In genomic region chr10:68119285-68119684, GRCm38 (mm10) we compare ENCODE assay signal across 10 mouse cellular contexts.
DNase-seq lines count a peak whose midpoint lies in the region; ATAC-seq lines count a peak whose summit lies in the region.
"Had no signal": no experiment of that assay in that cellular context is flagged by ENCODE, and none has a peak within 500 bp of the region (broad histone marks: within the 10 kb centered on the region; RNA-seq: fewer than 3 reads in every experiment).

No protein-coding gene starts in this region.

- no peaks in the 10 kb centered on the region for H3K4me1 ChIP-seq in neural tube, embryonic 15.5 days
- H3K4me1 ChIP-seq: limb, embryonic 10.5 days had no signal

- no peak overlapping the region for H3K4me2 ChIP-seq in neural tube, embryonic 15.5 days

- WGBS in neural tube, embryonic 15.5 days: 88% methylated on average over 6 of the region's 6 CpGs

- H3K9ac ChIP-seq in neural tube, embryonic 15.5 days (replicated peaks): no peak overlapping the region

- peak; percentile 68 for ATAC-seq in megakaryocyte, adult 5-6 weeks (ENCODE audit: poor library complexity, severe bottlenecking)
- ATAC-seq in neural tube, embryonic 15.5 days (ENCODE audit: low FRiP score): no peak
- ATAC-seq: forebrain, embryonic 16.5 days had no signal

- peak; percentile 29 for DNase-seq in adrenal gland, postnatal 14 days
- DNase-seq in adrenal gland, adult 18-20 months (ENCODE audit: low spot score in 2 of 2): no peak
- DNase-seq in testis, postnatal 10 days (ENCODE audit: low spot score): peak; percentile 59
- no peak for DNase-seq in testis, postnatal 14 days (ENCODE audit: low spot score)
- DNase-seq in thymus, postnatal 4 days: peak; percentile 45
- DNase-seq in cerebellum, adult 11-12 months: no peak

- no peak overlapping the region for H3K4me3 ChIP-seq in neural tube, embryonic 15.5 days (replicated peaks)
- H3K4me3 ChIP-seq: limb, embryonic 10.5 days had no signal

- no peaks in the 10 kb centered on the region for H3K9me3 ChIP-seq in neural tube, embryonic 15.5 days (replicated peaks)
- H3K9me3 ChIP-seq: limb, embryonic 10.5 days had no signal

- no peak overlapping the region for H3K27ac ChIP-seq in neural tube, embryonic 15.5 days (replicated peaks)
- H3K27ac ChIP-seq: limb, embryonic 10.5 days had no signal

- H3K36me3 ChIP-seq in neural tube, embryonic 15.5 days: no peaks in the 10 kb centered on the region

- no peaks in the 10 kb centered on the region for H3K27me3 ChIP-seq in neural tube, embryonic 15.5 days (replicated peaks)

Comparison
In these comparisons a context has a peak if more than half of its experiments do, and no peak if none do; other contexts are left out.
1. DNase-seq: peak in adrenal gland, postnatal 14 days (single experiment), testis, postnatal 10 days (single experiment) and thymus, postnatal 4 days (single experiment); none in adrenal gland, adult 18-20 months (0 of 2), testis, postnatal 14 days (single experiment) and cerebellum, adult 11-12 months (single experiment).